Mouse (Mus musculus) cerebellum, postnatal 4 days (tissue): Measurements from ENCODE around the gene Rpp38.
A peak's percentile ranks its signal among the peaks of the same experiment; 100 is the strongest.

Source experiments
- DNase-seq, 2 experiments: peaks; one replicate each; pipeline ENCODE4 v3.0.0; 2022; ENCODE audit warnings: low spot score in 2 of 2, mixed read lengths in 1 of 2

Rpp38 gene

DNA sequence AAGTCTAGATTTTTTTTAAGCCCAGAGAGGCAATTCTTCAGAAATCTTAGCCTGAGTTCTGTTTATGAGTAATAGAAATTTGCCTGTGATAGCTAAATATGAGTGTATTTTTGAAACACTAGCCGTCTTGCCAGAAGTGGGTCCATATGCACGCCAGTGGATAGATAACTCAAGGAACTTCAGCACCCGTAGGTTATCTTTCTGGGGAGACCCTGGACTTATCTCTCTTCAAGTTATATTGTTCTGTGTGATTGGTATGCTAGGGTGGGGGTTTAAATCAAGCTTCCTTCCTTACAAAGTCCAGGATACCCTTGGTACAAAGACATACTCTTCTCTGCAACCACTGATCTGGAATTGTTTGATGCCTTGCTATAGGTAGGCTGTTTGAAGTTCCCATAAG is 46.7 kb downstream of the Rpp38 start:
- no peak for DNase-seq

DNA sequence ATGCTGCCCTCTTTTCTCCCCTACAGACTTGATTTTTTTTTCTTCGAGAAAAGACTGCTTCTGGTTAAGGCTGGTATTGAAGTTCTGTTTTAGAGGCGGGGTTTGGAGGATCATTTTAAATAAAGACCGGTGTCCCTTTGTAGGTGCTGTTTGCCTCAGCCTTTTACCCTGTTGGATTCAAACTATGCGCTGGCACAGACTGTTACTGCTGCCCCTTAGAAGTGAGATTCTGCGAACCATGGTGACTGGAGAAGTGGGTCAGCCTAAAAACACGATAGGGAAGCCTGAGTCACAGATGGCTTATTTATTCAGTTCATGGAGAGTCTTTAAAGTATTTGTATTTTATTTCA is 47.3 kb downstream of the Rpp38 start:
- no peak for DNase-seq

DNA sequence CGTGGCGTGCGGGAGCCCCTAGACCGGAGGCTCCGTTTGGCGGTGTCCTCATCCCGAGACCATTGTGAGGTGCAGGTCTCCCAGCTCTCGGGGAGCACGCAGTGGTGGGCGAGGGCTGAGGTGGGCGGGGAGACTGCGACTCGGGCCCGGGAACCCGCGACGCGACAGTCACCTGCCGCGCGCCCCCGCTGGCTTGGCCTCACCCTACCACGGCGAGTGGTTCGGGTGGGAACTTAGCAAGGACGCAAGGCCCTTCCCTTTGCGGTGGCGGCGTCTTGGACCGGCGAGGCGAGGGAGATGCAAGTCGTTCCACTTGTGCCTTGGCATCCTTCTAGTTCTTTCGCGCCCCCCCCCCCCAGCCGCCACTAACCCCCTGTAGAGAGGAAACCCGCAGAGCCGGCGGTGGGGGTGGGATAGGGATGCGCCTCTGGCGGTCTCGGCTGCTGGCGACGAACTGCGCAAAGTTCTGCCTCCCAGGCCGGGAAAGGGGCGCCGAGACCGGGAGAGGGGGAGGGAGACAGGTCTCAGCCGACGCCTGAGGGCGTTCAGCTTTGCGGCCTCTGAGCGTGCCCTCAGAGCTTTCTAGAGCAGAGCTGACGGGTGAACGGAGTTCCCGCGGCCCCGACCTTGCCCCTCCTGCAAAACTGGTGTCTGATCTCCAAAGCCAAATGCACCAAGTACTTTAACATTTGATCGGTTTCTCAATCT is 47.8 kb downstream of the Rpp38 start:
- peak; percentile 28 to 67 for DNase-seq

DNA sequence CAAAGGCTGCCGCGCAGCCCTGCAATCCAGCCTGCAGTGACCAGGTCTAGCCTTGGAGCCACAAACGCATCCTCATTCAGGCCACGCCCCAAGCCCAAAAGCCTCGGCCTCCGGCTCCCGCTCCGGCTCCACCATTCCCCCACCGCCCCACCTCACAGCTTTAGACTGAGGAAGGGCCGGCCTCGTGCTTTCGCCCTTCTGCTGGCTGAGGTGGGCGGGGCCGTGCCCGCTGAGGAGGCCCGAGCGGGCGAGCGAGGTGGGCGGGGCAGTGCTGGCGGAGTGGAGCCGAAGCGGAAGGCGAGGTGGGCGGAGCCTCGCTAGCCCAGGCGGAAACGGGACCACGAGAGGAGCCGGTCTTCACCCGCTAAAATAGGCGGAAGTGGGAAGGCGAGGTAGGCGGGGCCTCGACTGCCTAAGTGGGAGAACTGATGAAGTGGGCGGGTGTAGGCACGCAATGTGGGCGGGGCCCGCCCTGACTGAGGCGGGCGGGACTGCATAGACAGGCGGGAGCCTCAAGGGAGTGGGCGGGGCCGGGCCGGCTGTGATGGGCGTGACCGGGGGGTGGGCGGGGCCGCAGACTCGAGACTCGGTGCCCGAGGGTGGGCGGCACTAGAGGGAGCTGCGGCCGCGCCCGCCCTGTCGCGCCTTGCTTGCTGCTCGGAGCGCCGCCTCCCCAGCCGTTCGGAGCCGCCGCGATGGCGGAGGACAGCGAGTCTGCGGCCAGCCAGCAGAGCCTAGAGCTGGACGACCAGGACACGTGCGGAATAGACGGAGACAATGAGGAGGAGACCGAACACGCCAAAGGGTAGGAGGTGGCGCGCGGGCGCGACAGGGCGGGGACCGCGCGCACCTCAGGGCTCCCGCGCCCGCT is 48.6 kb downstream of the Rpp38 start, which contains the start of gene Nmt2:
Gene Nmt2 (plus strand): TSS at position 611 of the 871 bp plus-strand sequence.
- peak; percentile 96 to 99 for DNase-seq

DNA sequence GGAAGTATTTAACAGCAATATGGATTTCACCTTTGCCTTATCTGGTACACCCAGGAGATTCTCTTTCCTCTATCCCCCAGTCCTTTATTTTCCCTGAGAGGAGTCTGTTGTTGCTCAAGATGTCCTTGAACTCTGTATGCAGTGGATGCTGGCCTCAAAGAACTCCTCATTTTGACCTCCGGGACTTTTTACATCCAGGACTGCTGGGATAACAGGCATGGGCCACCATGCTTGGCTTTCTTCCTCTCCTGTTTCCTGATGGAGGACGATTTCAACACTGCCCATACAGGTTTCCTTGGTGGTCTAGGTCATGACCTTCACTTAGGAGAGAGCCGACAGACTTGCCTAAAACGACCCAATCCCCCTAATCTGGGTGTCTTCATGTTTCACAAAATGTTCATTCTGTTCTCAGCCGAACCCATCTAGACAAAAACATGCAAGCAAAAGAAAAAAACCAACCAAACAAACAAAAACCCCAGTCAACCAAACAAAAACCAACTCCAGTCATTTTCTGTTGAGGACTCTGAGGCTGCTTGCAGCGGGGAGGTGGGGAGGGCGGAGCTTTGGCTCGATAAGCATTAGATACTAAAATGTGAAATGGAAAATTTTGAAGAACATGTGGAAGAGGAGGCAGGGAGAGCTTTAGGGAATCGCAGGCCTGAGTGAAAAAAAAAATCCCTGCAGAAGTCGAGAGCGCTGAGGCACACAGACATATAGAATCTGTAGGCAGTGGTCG is 49.4 kb downstream of the Rpp38 start:
- DNase-seq = peak in 1 of 2 experiments; percentile 5

DNA sequence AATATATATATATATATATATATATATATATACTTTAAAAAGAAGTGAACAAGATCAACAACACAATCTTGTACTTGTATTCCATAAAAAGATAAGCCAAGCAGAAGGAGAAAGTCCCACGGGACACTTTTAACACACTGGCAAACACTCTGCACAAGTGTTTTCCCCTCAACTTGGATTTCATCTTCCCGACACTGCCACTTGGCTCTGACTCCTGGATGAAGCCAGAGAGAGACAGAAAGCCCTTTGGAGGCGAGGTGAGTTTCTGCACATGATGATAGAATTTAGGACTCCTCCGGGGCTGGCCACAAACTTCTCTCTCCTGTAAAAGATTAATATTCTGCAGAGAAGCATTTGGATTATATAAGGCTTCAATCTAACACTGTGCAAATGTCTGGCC is 51.1 kb downstream of the Rpp38 start:
- no peak for DNase-seq
